Mouse (Mus musculus): ENCODE data around the gene Ppp6r2. TPM values are rescaled to one million over a fixed set of nuclear protein-coding genes. Genes with fewer than 3 reads are reported as not detected.
A peak's percentile ranks its signal among the peaks of the same experiment; 100 is the strongest.

The Ppp6r2 gene
- total RNA-seq, 2 experiments from 2014 or later, result 71.1 to 72.5 TPM

GRCm38 (mm10) chr15:89249063-89249462 is 37.7 kb downstream of the Ppp6r2 start:
- no peak for DNase-seq

GRCm38 (mm10) chr15:89255330-89255729 is 44.0 kb downstream of the Ppp6r2 start:
- no peak for DNase-seq

- DNase-seq, result no peak
Measured at GRCm38 (mm10) chr15:89258997-89259396, 47.6 kb downstream of the Ppp6r2 start.

GRCm38 (mm10) chr15:89264485-89264884 is 53.1 kb downstream of the Ppp6r2 start:
- DNase-seq, result no peak

- DNase-seq, result no peak
Measured at GRCm38 (mm10) chr15:89275497-89275896, 64.1 kb downstream of the Ppp6r2 start.

GRCm38 (mm10) chr15:89277366-89277765 is 66.0 kb downstream of the Ppp6r2 start:
- DNase-seq, result no peak

GRCm38 (mm10) chr15:89282546-89282945 is 71.2 kb downstream of the Ppp6r2 start:
- DNase-seq, result no peak

- no peak for DNase-seq
Measured at GRCm38 (mm10) chr15:89284094-89284493, 72.7 kb downstream of the Ppp6r2 start.

GRCm38 (mm10) chr15:89285004-89285403 is 73.7 kb downstream of the Ppp6r2 start:
- DNase-seq, result no peak

GRCm38 (mm10) chr15:89285478-89285877 is 74.1 kb downstream of the Ppp6r2 start:
- DNase-seq, result no peak

- DNase-seq, result no peak
Measured at GRCm38 (mm10) chr15:89286114-89286513, 74.8 kb downstream of the Ppp6r2 start.

GRCm38 (mm10) chr15:89286582-89286981 is 75.2 kb downstream of the Ppp6r2 start:
- no peak for DNase-seq

- no peak for DNase-seq
Measured at GRCm38 (mm10) chr15:89288227-89288767, 76.9 kb downstream of the Ppp6r2 start.

- no peak for DNase-seq
Measured at GRCm38 (mm10) chr15:89289455-89289854, 78.1 kb downstream of the Ppp6r2 start.

GRCm38 (mm10) chr15:89291521-89291920 is 80.2 kb downstream of the Ppp6r2 start:
- DNase-seq, result no peak

GRCm38 (mm10) chr15:89292795-89293194 is 81.4 kb downstream of the Ppp6r2 start:
- no peak for DNase-seq

GRCm38 (mm10) chr15:89293778-89294177 is 82.4 kb downstream of the Ppp6r2 start:
- DNase-seq, result no peak

- DNase-seq, result no peak
Measured at GRCm38 (mm10) chr15:89295580-89296165, 84.3 kb downstream of the Ppp6r2 start.

- DNase-seq, result peak; percentile 57
Measured at GRCm38 (mm10) chr15:89296465-89296864, 85.1 kb downstream of the Ppp6r2 start.

GRCm38 (mm10) chr15:89297695-89298094 is 86.3 kb downstream of the Ppp6r2 start:
- DNase-seq, result no peak

- no peak for DNase-seq
Measured at GRCm38 (mm10) chr15:89300180-89300579, 88.8 kb downstream of the Ppp6r2 start.

GRCm38 (mm10) chr15:89300600-89300999 is 89.2 kb downstream of the Ppp6r2 start:
- no peak for DNase-seq

GRCm38 (mm10) chr15:89305966-89306365 is 94.6 kb downstream of the Ppp6r2 start:
- no peak for DNase-seq

GRCm38 (mm10) chr15:89307461-89307860 is 96.1 kb downstream of the Ppp6r2 start:
- DNase-seq, result no peak
